Mouse (Mus musculus) liver, postnatal 0 days (tissue): Measurements from ENCODE around the gene Eci3.

Experiments used
- CTCF ChIP-seq: sonication (generic); IDR thresholded peaks from 2 replicates; pipeline ENCODE4 v1.5.1; 2016; ENCODE audit warnings: antibody characterized with exemption, low read depth
- EP300 ChIP-seq: IDR thresholded peaks from 2 replicates; pipeline ENCODE4 v1.6.1; 2016; ENCODE audit warnings: antibody characterized with exemption, low read depth, mild to moderate bottlenecking

DNA sequence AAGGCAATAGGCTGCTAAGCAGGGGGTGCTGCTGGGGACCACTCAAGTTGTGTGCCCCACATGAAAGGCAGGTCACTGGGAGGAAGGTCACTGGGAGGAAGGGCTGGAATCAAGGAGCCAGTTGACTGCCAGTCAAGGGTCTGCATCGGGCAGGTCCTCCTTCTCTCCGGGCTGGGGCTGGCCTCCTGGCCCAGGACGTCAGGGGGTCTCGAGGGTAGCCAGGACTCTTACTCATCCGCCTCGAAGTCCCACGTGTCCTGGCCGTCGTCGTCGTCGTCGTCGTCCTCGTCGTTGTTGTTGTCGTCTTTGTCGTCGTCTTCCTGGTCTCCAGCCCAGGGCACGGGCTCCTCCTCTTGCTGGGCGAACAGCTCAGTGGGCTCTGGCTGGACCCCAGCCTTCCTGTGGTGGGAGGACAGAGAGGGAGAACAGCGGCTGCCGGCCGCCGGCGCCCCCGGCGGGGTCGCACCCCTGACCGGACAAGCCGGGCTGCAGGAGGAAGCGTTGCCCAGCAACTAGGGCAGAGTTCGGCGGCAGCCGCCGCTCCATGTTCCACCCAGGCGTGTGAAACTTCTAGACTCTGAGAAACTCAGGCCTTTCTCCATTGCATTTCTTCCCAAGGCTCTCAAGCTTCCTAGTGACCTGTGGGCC, 47.0 kb downstream of the Eci3 start:
- TF ChIP-seq EP300 (no peak), CTCF (no peak)
